Mouse (Mus musculus) retina, postnatal 7 days (tissue): ENCODE data around the gene Acot7.

Experiments used
- DNase-seq: peaks from one replicate; pipeline ENCODE4 v3.0.0-alpha.2; 2012; ENCODE audit warnings: low read depth, low spot score

Gene Acot7

GRCm38 (mm10) chr4:152243241-152243891 lies 65.4 kb downstream of the Acot7 start:
- DNase-seq: no peak

- no peak for DNase-seq
Observed at GRCm38 (mm10) chr4:152243969-152244368, 66.0 kb downstream of the Acot7 start.

- no peak for DNase-seq
Observed at GRCm38 (mm10) chr4:152244545-152245522, 66.9 kb downstream of the Acot7 start.

GRCm38 (mm10) chr4:152246011-152246410 lies 68.1 kb downstream of the Acot7 start:
- no peak for DNase-seq

- DNase-seq: no peak
Observed at GRCm38 (mm10) chr4:152247195-152247594, 69.3 kb downstream of the Acot7 start.

GRCm38 (mm10) chr4:152250615-152251014 lies 72.7 kb downstream of the Acot7 start:
- DNase-seq: no peak

GRCm38 (mm10) chr4:152253183-152253759 lies 75.3 kb downstream of the Acot7 start:
- no peak for DNase-seq

GRCm38 (mm10) chr4:152257070-152257469 lies 79.1 kb downstream of the Acot7 start:
- DNase-seq: no peak

- DNase-seq: no peak
Observed at GRCm38 (mm10) chr4:152260451-152260850, 82.5 kb downstream of the Acot7 start.

- no peak for DNase-seq
Observed at GRCm38 (mm10) chr4:152262187-152262586, 84.3 kb downstream of the Acot7 start.

GRCm38 (mm10) chr4:152263089-152263488 lies 85.2 kb downstream of the Acot7 start:
- DNase-seq: no peak

- no peak for DNase-seq
Observed at GRCm38 (mm10) chr4:152263512-152264176, 85.7 kb downstream of the Acot7 start.

GRCm38 (mm10) chr4:152264177-152264530 lies 86.2 kb downstream of the Acot7 start:
- DNase-seq: no peak

GRCm38 (mm10) chr4:152264867-152265568 lies 87.1 kb downstream of the Acot7 start:
- DNase-seq: no peak

GRCm38 (mm10) chr4:152265791-152266190 lies 87.9 kb downstream of the Acot7 start:
- DNase-seq: no peak

- no peak for DNase-seq
Observed at GRCm38 (mm10) chr4:152266236-152266895, 88.4 kb downstream of the Acot7 start.

- DNase-seq: no peak
Observed at GRCm38 (mm10) chr4:152267748-152268369, 89.9 kb downstream of the Acot7 start.

- no peak for DNase-seq
Observed at GRCm38 (mm10) chr4:152269967-152270366, 92.0 kb downstream of the Acot7 start.

GRCm38 (mm10) chr4:152270599-152270998 lies 92.7 kb downstream of the Acot7 start:
- DNase-seq: no peak

- no peak for DNase-seq
Observed at GRCm38 (mm10) chr4:152271334-152271733, 93.4 kb downstream of the Acot7 start.
